Mouse (Mus musculus) MEL (cell line): ENCODE results near the gene Rhcg.

Source experiments
- BHLHE40 ChIP-seq: IDR thresholded peaks from 2 replicates; pipeline ENCODE4 v1.6.1; 2012; ENCODE audit warnings: low read depth, mild to moderate bottlenecking, inconsistent platforms, low read length, improper control_type of control experiment, borderline replicate concordance
- CHD2 ChIP-seq: IDR thresholded peaks from 2 replicates; pipeline ENCODE4 v1.6.1; 2011; ENCODE audit warnings: low read length, improper control_type of control experiment
- CTCF ChIP-seq, 3 experiments: IDR thresholded peaks in 2 of 3; conservative IDR thresholded peaks in 1 of 3; 2 replicates each; pipeline ENCODE4 v1.5.1; 2011 to 2012; ENCODE audit warnings: low read length in 3 of 3, low read depth in 2 of 3, mild to moderate bottlenecking in 2 of 3, improper control_type of control experiment in 1 of 3, inconsistent platforms in 1 of 3, mixed read lengths in 1 of 3, moderate library complexity in 1 of 3; ENCODE audit not compliant: control insufficient read depth in 1 of 3, insufficient read depth in 1 of 3, poor library complexity in 1 of 3, severe bottlenecking in 1 of 3
- E2F4 ChIP-seq: IDR thresholded peaks from 2 replicates; pipeline ENCODE4 v1.6.1; 2011; ENCODE audit warnings: low read depth, low read length, improper control_type of control experiment, borderline replicate concordance
- EP300 ChIP-seq, 2 experiments: IDR thresholded peaks; 2 replicates each; pipeline ENCODE4 v1.6.1; 2011; ENCODE audit warnings: improper control_type of control experiment in 2 of 2, low read length in 2 of 2, low read depth in 1 of 2, mild to moderate bottlenecking in 1 of 2
- HCFC1 ChIP-seq: IDR thresholded peaks from 2 replicates; pipeline ENCODE4 v1.6.1; 2012; ENCODE audit warnings: low read depth, mild to moderate bottlenecking, inconsistent platforms, low read length, improper control_type of control experiment, moderate library complexity
- MAFK ChIP-seq: IDR thresholded peaks from 2 replicates; pipeline ENCODE4 v1.6.1; 2011; ENCODE audit warnings: low read depth, mild to moderate bottlenecking, low read length, improper control_type of control experiment, borderline replicate concordance
- MXI1 ChIP-seq: IDR thresholded peaks from 2 replicates; pipeline ENCODE4 v1.6.1; 2011; ENCODE audit warnings: mild to moderate bottlenecking, low read depth, low read length, improper control_type of control experiment
- POLR2A ChIP-seq, 2 experiments: IDR thresholded peaks; 2 replicates each; pipeline ENCODE4 v1.6.1; 2011 to 2012; ENCODE audit warnings: low read length in 2 of 2, mild to moderate bottlenecking in 2 of 2, control low read depth in 1 of 2, improper control_type of control experiment in 1 of 2, low read depth in 1 of 2, moderate library complexity in 1 of 2; ENCODE audit not compliant: control insufficient read depth in 1 of 2, insufficient read depth in 1 of 2, poor library complexity in 1 of 2
- TAL1 ChIP-seq: IDR thresholded peaks from 2 replicates; pipeline ENCODE4 v1.6.1; 2012; ENCODE audit warnings: mild to moderate bottlenecking, inconsistent platforms, low read length, moderate library complexity, mixed read lengths
- USF2 ChIP-seq, 2 experiments: IDR thresholded peaks; 2 replicates each; pipeline ENCODE4 v1.6.1; 2011 to 2012; ENCODE audit warnings: improper control_type of control experiment in 2 of 2, low read length in 2 of 2, borderline replicate concordance in 1 of 2, inconsistent platforms in 1 of 2, low read depth in 1 of 2, mild to moderate bottlenecking in 1 of 2; ENCODE audit not compliant: insufficient read depth in 1 of 2
- ZKSCAN1 ChIP-seq: IDR thresholded peaks from 2 replicates; pipeline ENCODE4 v1.6.1; 2012; ENCODE audit warnings: low read depth, mild to moderate bottlenecking, inconsistent platforms, low read length, improper control_type of control experiment, moderate library complexity
- ZNF384 ChIP-seq: IDR thresholded peaks from 2 replicates; pipeline ENCODE4 v1.6.1; 2012; ENCODE audit warnings: low read depth, mild to moderate bottlenecking, inconsistent platforms, low read length, improper control_type of control experiment

GRCm38 (mm10) chr7:79547092-79547491, 70.4 kb downstream of the Rhcg start:
- no peak for TF ChIP-seq EP300 (IDR thresholded peaks at IDR 0.05; ENCODE audit: low read depth in 1 of 2, low read length in 2 of 2)
- no peak for TF ChIP-seq POLR2A (IDR thresholded peaks at IDR 0.05; ENCODE audit: control insufficient read depth in 1 of 2, insufficient read depth in 1 of 2, low read depth in 1 of 2, low read length in 2 of 2, poor library complexity in 1 of 2)
- no peak for TF ChIP-seq HCFC1
- no peak for TF ChIP-seq MXI1
- TF ChIP-seq USF2 (IDR thresholded peaks at IDR 0.05; ENCODE audit: borderline replicate concordance in 1 of 2, insufficient read depth in 1 of 2, low read depth in 1 of 2, low read length in 2 of 2) = no peak
- TF ChIP-seq E2F4 = no peak
- TF ChIP-seq BHLHE40 = no peak
- TF ChIP-seq MAFK = no peak
- no peak for TF ChIP-seq TAL1
- no peak for TF ChIP-seq ZNF384
- peak; percentile 83 to 99 (median 99) for TF ChIP-seq CTCF (IDR thresholded peaks at IDR 0.05 in 2 of 3, conservative IDR thresholded peaks at IDR 0.05 in 1 of 3; ENCODE audit: control insufficient read depth in 1 of 3, insufficient read depth in 1 of 3, low read depth in 2 of 3, low read length in 3 of 3, poor library complexity in 1 of 3, severe bottlenecking in 1 of 3)
- no peak for TF ChIP-seq ZKSCAN1
- no peak for TF ChIP-seq CHD2
